Mouse (Mus musculus): Measurements from ENCODE around the gene Mmp23.

Mmp23 gene

DNA sequence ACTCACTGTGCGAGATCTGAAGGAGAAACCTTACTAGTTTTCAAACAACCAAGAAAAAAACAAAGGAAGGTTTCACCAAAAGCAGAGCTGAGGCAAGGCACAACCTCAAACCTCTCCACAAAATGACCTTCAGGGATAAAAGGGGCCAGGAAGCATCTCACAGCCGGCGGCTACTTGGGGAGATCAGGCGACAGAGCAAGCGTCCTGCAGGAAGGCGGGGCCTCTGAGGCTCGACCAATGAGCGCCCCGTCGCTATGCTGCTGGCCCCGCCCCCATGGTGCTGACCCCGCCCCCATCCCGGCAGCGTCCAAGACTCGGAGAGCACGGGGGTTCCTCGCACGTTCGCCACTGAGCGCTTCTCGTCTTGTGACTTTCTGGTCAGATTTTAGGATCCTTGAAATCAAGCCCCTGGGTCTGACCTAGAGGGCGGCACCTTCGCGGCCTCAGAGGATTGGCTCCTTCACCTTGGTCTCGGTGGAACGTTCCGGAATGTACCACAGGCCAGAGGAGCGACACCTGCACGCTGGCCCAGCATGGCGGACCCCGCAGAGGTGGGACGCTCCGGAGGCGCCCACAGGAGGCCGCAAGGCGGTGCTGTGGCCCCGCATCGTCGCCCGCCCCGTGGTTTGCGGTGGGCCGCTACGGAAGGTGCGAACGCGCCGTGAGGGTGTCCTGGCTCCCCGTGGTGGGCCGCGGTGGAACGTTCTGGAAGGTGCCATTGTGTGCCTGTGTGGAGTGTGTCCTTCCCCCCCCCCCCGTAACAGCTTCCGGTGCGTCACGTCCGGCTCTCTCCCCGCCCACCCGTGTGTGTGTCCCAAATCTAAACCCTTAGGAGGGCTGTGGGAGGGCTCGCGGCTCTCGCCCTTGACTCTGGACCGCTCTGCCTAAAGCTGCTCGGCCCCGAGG is 51.8 kb downstream of the Mmp23 start, which contains the start of gene Slc35e2:
TSS of gene Slc35e2 (plus strand) at position 326 of the 906 bp plus-strand sequence.
- peak; percentile 91 to 95 for DNase-seq (ENCODE audit: low spot score in 2 of 2)
